Mouse (Mus musculus): ENCODE results near the gene Lrrc45. TPM values are rescaled to one million over a fixed set of nuclear protein-coding genes. Genes with fewer than 3 reads are reported as not detected.
"Not testable (repeated sequence)": the region's sequence is repeated elsewhere in the genome, so short reads cannot be mapped to it uniquely, and the experiment has no call there.

The Lrrc45 gene
- 27.5 and 36.8 TPM in 2 replicates for polyA plus RNA-seq (2015; fragmentation: Nextera tagmentation; extraction: Ambion mirVana)

GRCm38 (mm10) chr11:120713580-120714518 lies at the start of gene Lrrc45, which contains the start of gene Cenpx:
Lrrc45 (plus strand) TSS chr11:120713925.
Cenpx (minus strand) TSS chr11:120713738.
- H3K9me3 ChIP-seq (replicated peaks), result no peaks in the 10 kb centered on the region
- peak within 1 kb of the TSS; percentile 85 for H3K27ac ChIP-seq
- H3K9ac ChIP-seq, result peak within 1 kb of the TSS; percentile 72
- H3K4me2 ChIP-seq, result peak within 1 kb of the TSS; percentile 98
- ATAC-seq (replicated peaks; ENCODE audit: insufficient number of reproducible peaks, insufficient read depth, low FRiP score, low read depth), result peak; percentile 96
- peaks cover 22% of the 10 kb centered on the region for H3K4me1 ChIP-seq (replicated peaks)
- H3K36me3 ChIP-seq, result peaks cover 11% of the 10 kb centered on the region; the same call in 1 of the 2 replicates
- H3K4me3 ChIP-seq, result peak within 1 kb of the TSS; percentile 72
- no peaks in the 10 kb centered on the region for H3K27me3 ChIP-seq
- 3% methylated on average over 53 of the region's 53 CpGs for WGBS

DNA sequence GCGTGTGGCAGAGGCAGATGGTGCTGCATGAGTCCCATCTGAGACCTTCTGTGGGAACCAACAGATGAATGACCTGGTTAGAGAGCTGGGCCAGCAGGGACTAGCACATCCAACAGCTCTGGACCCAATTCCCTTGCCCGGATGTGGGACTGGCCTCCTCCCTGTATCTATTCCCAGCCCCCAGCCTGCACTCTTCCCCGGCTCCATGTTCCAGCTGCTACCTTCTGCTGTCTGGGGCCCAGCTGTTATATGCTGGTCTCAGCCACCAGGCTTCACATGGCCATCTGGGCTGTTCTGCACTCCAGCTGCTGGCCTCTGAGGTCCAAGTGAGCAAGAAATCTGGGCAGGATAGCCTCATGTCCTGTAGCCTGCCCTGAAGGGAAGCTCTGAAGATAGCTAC lies 48.3 kb upstream of the Lrrc45 start:
- Histone ChIP-seq H3K27ac (0 out of 2 replicates have a peak overlapping the region, but pooled peaks have one; percentile 4), H3K4me1 (replicated peaks) (peaks cover 19% of the 10 kb centered on the region), H3K4me2 (no peak overlapping the region), H3K27me3 (peaks cover 42% of the 10 kb centered on the region), H3K9me3 (replicated peaks) (no peaks in the 10 kb centered on the region), H3K9ac (no peak overlapping the region), H3K4me3 (no peak overlapping the region), H3K36me3 (no peaks in the 10 kb centered on the region)
- WGBS, result 73% methylated on average over 3 of the region's 3 CpGs
- 0 out of 2 replicates have a peak, but pooled peaks have one; percentile 33 for ATAC-seq (replicated peaks; ENCODE audit: insufficient number of reproducible peaks, insufficient read depth, low FRiP score, low read depth)

DNA sequence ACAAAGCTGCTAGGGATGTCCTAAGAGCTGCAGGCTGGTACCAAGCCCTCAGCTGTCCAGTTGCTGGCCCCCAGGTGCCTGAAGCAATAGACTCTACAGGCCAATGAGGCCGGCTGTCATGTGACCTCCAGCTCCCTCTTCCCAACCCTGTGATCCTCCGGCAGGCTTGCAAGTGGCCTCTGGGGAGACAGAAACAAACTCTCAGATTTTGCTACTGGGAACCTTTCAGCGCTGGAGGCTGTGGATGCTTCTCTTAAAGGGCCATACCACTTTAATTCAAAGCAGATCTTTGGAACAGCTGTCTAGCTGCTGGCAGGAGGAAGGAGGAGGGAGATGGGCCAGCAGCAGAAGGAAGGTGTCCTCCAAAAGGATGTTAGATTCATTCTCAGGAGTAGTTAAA lies 47.1 kb upstream of the Lrrc45 start:
- no peaks in the 10 kb centered on the region for H3K36me3 ChIP-seq
- H3K27ac ChIP-seq, result no peak overlapping the region
- H3K4me2 ChIP-seq, result no peak overlapping the region
- peaks cover 30% of the 10 kb centered on the region for H3K27me3 ChIP-seq
- peaks cover 10% of the 10 kb centered on the region for H3K4me1 ChIP-seq (replicated peaks)
- H3K9ac ChIP-seq, result no peak overlapping the region
- no peaks in the 10 kb centered on the region for H3K9me3 ChIP-seq (replicated peaks)
- no peak for ATAC-seq (replicated peaks; ENCODE audit: insufficient number of reproducible peaks, insufficient read depth, low FRiP score, low read depth)
- WGBS, result 5% methylated on average over 3 of the region's 3 CpGs
- H3K4me3 ChIP-seq, result no peak overlapping the region

GRCm38 (mm10) chr11:120672687-120673593 lies 40.8 kb upstream of the Lrrc45 start, which contains the start of gene Aspscr1:
Aspscr1 (plus strand) TSS chr11:120672973.
- Histone ChIP-seq H3K27ac (peak within 1 kb of the TSS; percentile 92), H3K4me1 (replicated peaks) (peaks cover 12% of the 10 kb centered on the region), H3K9ac (peak within 1 kb of the TSS; percentile 75), H3K4me3 (peak within 1 kb of the TSS; percentile 96), H3K27me3 (no peaks in the 10 kb centered on the region), H3K4me2 (peak within 1 kb of the TSS; percentile 81), H3K36me3 (0 out of 2 replicates have a peak, but pooled peaks cover 4% of the 10 kb centered on the region), H3K9me3 (replicated peaks) (no peaks in the 10 kb centered on the region)
- peak; percentile 97 for ATAC-seq (replicated peaks; ENCODE audit: insufficient number of reproducible peaks, insufficient read depth, low FRiP score, low read depth)
- under 1% methylated on average over 67 of the region's 83 CpGs for WGBS

- Histone ChIP-seq H3K27me3 (no peaks in the 10 kb centered on the region), H3K9ac (peak overlapping the region; percentile 75), H3K36me3 (peaks cover 11% of the 10 kb centered on the region; the same call in 1 of the 2 replicates), H3K9me3 (replicated peaks) (no peaks in the 10 kb centered on the region), H3K4me1 (replicated peaks) (peaks cover 12% of the 10 kb centered on the region), H3K4me3 (peak overlapping the region; percentile 96), H3K27ac (peak overlapping the region; percentile 92), H3K4me2 (peak overlapping the region; percentile 81)
- no peak for ATAC-seq (replicated peaks; ENCODE audit: insufficient number of reproducible peaks, insufficient read depth, low FRiP score, low read depth)
- 33% methylated on average over 12 of the region's 12 CpGs for WGBS
These were observed 40.1 kb upstream of the Lrrc45 start for GRCm38 (mm10) chr11:120673594-120674122.

DNA sequence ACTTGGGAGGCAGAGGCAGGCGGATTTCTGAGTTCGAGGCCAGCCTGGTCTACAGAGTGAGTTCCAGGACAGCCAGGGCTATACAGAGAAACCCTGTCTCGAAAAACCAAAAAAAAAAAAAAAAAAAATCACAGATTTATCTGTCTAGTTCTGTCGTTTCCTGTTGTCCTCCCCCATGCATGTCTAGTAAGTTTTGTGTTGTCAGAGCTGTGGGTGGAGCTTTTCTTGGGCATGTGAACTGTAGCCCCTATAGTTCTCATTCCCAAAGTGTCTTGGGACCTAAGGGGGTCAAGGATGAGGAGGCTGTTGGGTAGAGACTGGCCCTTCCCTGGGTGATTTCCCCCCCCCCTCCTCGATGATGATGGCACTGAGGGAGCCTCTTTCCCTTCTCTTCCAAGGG lies 37.9 kb upstream of the Lrrc45 start:
- not testable (repeated sequence) for H3K27me3 ChIP-seq; H3K27ac ChIP-seq; ATAC-seq (replicated peaks; ENCODE audit: insufficient number of reproducible peaks, insufficient read depth, low FRiP score, low read depth); H3K9ac ChIP-seq; H3K9me3 ChIP-seq (replicated peaks); H3K4me3 ChIP-seq; H3K4me2 ChIP-seq
- WGBS, result 82% methylated on average over 4 of the region's 5 CpGs
- Histone ChIP-seq H3K4me1 (replicated peaks) (peaks cover 12% of the 10 kb centered on the region), H3K36me3 (peaks cover 26% of the 10 kb centered on the region)

- Histone ChIP-seq H3K27me3 (no peaks in the 10 kb centered on the region), H3K4me1 (replicated peaks) (peaks cover 12% of the 10 kb centered on the region), H3K9me3 (replicated peaks) (no peaks in the 10 kb centered on the region), H3K9ac (no peak overlapping the region; the same call in 1 of the 2 replicates), H3K4me2 (no peak overlapping the region), H3K27ac (no peak overlapping the region), H3K4me3 (no peak overlapping the region), H3K36me3 (peaks cover 32% of the 10 kb centered on the region)
- ATAC-seq (replicated peaks; ENCODE audit: insufficient number of reproducible peaks, insufficient read depth, low FRiP score, low read depth), result no peak
- 84% methylated on average over 4 of the region's 4 CpGs for WGBS
These were observed 36.8 kb upstream of the Lrrc45 start for GRCm38 (mm10) chr11:120676951-120677350.

DNA sequence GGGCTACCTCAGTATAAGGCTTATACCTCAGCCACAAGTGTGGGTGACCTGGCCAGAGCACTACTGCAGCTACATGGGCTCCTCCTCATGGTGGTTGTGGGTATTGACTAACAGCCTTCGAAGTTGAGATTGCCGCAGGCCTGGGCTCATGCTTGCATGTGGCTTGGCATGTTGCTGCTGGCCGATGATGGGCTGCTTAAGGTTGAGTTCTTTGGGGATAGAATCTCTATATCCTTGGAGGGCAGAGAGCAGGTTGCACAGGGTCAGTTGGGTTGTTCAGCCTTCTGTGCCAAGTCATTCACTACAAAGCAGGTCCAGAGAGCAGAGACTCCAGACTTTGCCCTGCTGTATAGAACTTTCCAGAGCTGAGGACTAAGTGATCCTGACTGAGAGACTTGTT lies 33.8 kb upstream of the Lrrc45 start:
- H3K36me3 ChIP-seq, result peaks cover 37% of the 10 kb centered on the region
- no peak overlapping the region for H3K4me2 ChIP-seq
- ATAC-seq (replicated peaks; ENCODE audit: insufficient number of reproducible peaks, insufficient read depth, low FRiP score, low read depth), result no peak
- no peaks in the 10 kb centered on the region for H3K27me3 ChIP-seq
- H3K9me3 ChIP-seq (replicated peaks), result no peaks in the 10 kb centered on the region
- H3K27ac ChIP-seq, result no peak overlapping the region
- 72% methylated on average over 3 of the region's 3 CpGs for WGBS
- H3K4me1 ChIP-seq (replicated peaks), result 0 out of 2 replicates have a peak, but pooled peaks cover 3% of the 10 kb centered on the region
- no peak overlapping the region for H3K4me3 ChIP-seq
- H3K9ac ChIP-seq, result no peak overlapping the region

- no peak for ATAC-seq (replicated peaks; ENCODE audit: insufficient number of reproducible peaks, insufficient read depth, low FRiP score, low read depth)
- no peak overlapping the region for H3K9ac ChIP-seq
- H3K27me3 ChIP-seq, result no peaks in the 10 kb centered on the region
- H3K9me3 ChIP-seq (replicated peaks), result no peaks in the 10 kb centered on the region
- H3K36me3 ChIP-seq, result peaks cover 35% of the 10 kb centered on the region
- H3K4me2 ChIP-seq, result no peak overlapping the region
- no peaks in the 10 kb centered on the region for H3K4me1 ChIP-seq (replicated peaks)
- WGBS, result 91% methylated on average over 5 of the region's 5 CpGs
- no peak overlapping the region for H3K27ac ChIP-seq
- no peak overlapping the region for H3K4me3 ChIP-seq
These were observed 31.0 kb upstream of the Lrrc45 start for GRCm38 (mm10) chr11:120682683-120683082.

GRCm38 (mm10) chr11:120683536-120683935 lies 30.2 kb upstream of the Lrrc45 start:
- WGBS, result 86% methylated on average over 3 of the region's 3 CpGs
- Histone ChIP-seq H3K9ac (no peak overlapping the region), H3K4me3 (no peak overlapping the region), H3K4me2 (no peak overlapping the region), H3K9me3 (replicated peaks) (no peaks in the 10 kb centered on the region), H3K36me3 (peaks cover 29% of the 10 kb centered on the region), H3K4me1 (replicated peaks) (no peaks in the 10 kb centered on the region), H3K27me3 (no peaks in the 10 kb centered on the region), H3K27ac (no peak overlapping the region)
- no peak for ATAC-seq (replicated peaks; ENCODE audit: insufficient number of reproducible peaks, insufficient read depth, low FRiP score, low read depth)
